Mouse (Mus musculus): ENCODE measurements around the gene Hjurp.

Hjurp gene

GRCm38 (mm10) chr1:88298686-88299528, 21.5 kb upstream of the Hjurp start:
- DNase-seq (ENCODE audit: low read depth, low spot score), result peak; percentile 8

- peak; percentile 19 for DNase-seq (ENCODE audit: low read depth, low spot score)
Measured at GRCm38 (mm10) chr1:88297480-88298258, 20.2 kb upstream of the Hjurp start.

GRCm38 (mm10) chr1:88296171-88296920, 18.9 kb upstream of the Hjurp start:
- peak; percentile 21 for DNase-seq (ENCODE audit: low read depth, low spot score)

GRCm38 (mm10) chr1:88294650-88295049, 17.2 kb upstream of the Hjurp start:
- peak; percentile 12 for DNase-seq (ENCODE audit: low read depth, low spot score)

GRCm38 (mm10) chr1:88292057-88292456, 14.6 kb upstream of the Hjurp start:
- DNase-seq (ENCODE audit: low read depth, low spot score), result peak; percentile 17

- DNase-seq (ENCODE audit: low read depth, low spot score), result peak; percentile 10
Measured at GRCm38 (mm10) chr1:88291409-88292005, 14.1 kb upstream of the Hjurp start.

GRCm38 (mm10) chr1:88290511-88290910, 13.1 kb upstream of the Hjurp start:
- no peak for DNase-seq (ENCODE audit: low read depth, low spot score)

- DNase-seq (ENCODE audit: low read depth, low spot score), result peak; percentile 90
Measured at GRCm38 (mm10) chr1:88289917-88290316, 12.5 kb upstream of the Hjurp start.

- DNase-seq (ENCODE audit: low read depth, low spot score), result no peak
Measured at GRCm38 (mm10) chr1:88289152-88289551, 11.7 kb upstream of the Hjurp start.

- no peak for DNase-seq (ENCODE audit: low read depth, low spot score)
Measured at GRCm38 (mm10) chr1:88288789-88289127, 11.3 kb upstream of the Hjurp start.

- DNase-seq (ENCODE audit: low read depth, low spot score), result no peak
Measured at GRCm38 (mm10) chr1:88288056-88288788, 10.8 kb upstream of the Hjurp start.

GRCm38 (mm10) chr1:88287697-88287980, 10.2 kb upstream of the Hjurp start:
- peak; percentile 94 for DNase-seq (ENCODE audit: low read depth, low spot score)

- DNase-seq (ENCODE audit: low read depth, low spot score), result no peak
Measured at GRCm38 (mm10) chr1:88286887-88287696, 9.7 kb upstream of the Hjurp start.

- DNase-seq (ENCODE audit: low read depth, low spot score), result no peak
Measured at GRCm38 (mm10) chr1:88286136-88286845, 8.9 kb upstream of the Hjurp start.

GRCm38 (mm10) chr1:88285652-88286051, 8.2 kb upstream of the Hjurp start:
- no peak for DNase-seq (ENCODE audit: low read depth, low spot score)

- peak; percentile 82 for DNase-seq (ENCODE audit: low read depth, low spot score)
Measured at GRCm38 (mm10) chr1:88284946-88285320, 7.5 kb upstream of the Hjurp start.

- no peak for DNase-seq (ENCODE audit: low read depth, low spot score)
Measured at GRCm38 (mm10) chr1:88284228-88284945, 7.0 kb upstream of the Hjurp start.

- DNase-seq (ENCODE audit: low read depth, low spot score), result peak; percentile 97
Measured at GRCm38 (mm10) chr1:88283376-88284227, 6.2 kb upstream of the Hjurp start.

All from A20 (cell line).